Mouse (Mus musculus) intestine, postnatal 0 days (tissue): Measurements from ENCODE around the gene Dll4. TPM values are rescaled to one million over a fixed set of nuclear protein-coding genes. Genes with fewer than 3 reads are reported as not detected.

Experiments
- ATAC-seq: fragments of 200-750 bp; cut with Nextera tagmentation; 2 replicates; pipeline ENCODE4 v1.8.0; 2017; ENCODE audit warnings: mild to moderate bottlenecking, moderate TSS enrichment, moderate library complexity
- H3K27ac ChIP-seq: fragments of 300-500 bp; sonication (generic); 2 replicates; pipeline ENCODE4 v1.5.1; 2014; ENCODE audit warnings: mild to moderate bottlenecking, low read depth, low read length, moderate library complexity
- H3K27me3 ChIP-seq: fragments of 300-500 bp; sonication (generic); replicated peaks from 2 replicates; pipeline ENCODE4 v1.6.1; 2014; ENCODE audit warnings: low read length, mixed read lengths; ENCODE audit not compliant: control insufficient read depth, insufficient read depth
- H3K36me3 ChIP-seq: fragments of 300-500 bp; sonication (generic); 2 replicates; pipeline ENCODE4 v1.6.1; 2014; ENCODE audit warnings: mild to moderate bottlenecking, moderate library complexity; ENCODE audit not compliant: control insufficient read depth, insufficient read depth
- H3K4me1 ChIP-seq: fragments of 300-500 bp; sonication (generic); replicated peaks from 2 replicates; pipeline ENCODE4 v1.6.1; 2014; ENCODE audit warnings: antibody characterized with exemption, low read length, mixed read lengths; ENCODE audit not compliant: control insufficient read depth, insufficient read depth
- H3K4me2 ChIP-seq: fragments of 300-500 bp; sonication (generic); replicated peaks from 2 replicates; pipeline ENCODE4 v1.6.1; 2014; ENCODE audit warnings: low read depth, mild to moderate bottlenecking, moderate library complexity
- H3K4me3 ChIP-seq: fragments of 300-500 bp; sonication (generic); 2 replicates; pipeline ENCODE4 v1.5.1; 2014; ENCODE audit warnings: low read depth, low read length
- H3K9ac ChIP-seq: fragments of 300-500 bp; sonication (generic); 2 replicates; pipeline ENCODE4 v1.6.1; 2014; ENCODE audit warnings: mild to moderate bottlenecking, low read depth, low read length
- H3K9me3 ChIP-seq: fragments of 300-500 bp; sonication (generic); 2 replicates; pipeline ENCODE4 v1.6.1; 2016; ENCODE audit warnings: mixed run types; ENCODE audit not compliant: control insufficient read depth
- CTCF ChIP-seq: sonication (generic); IDR thresholded peaks from 2 replicates; pipeline ENCODE4 v1.5.1; 2016; ENCODE audit warnings: low read depth, mild to moderate bottlenecking, control low read depth, antibody characterized with exemption, moderate library complexity
- WGBS: fragments of 180-500 bp; shearing (Covaris S2); extraction: QIAGEN DNeasy Blood & Tissue Kit; methylation state at CpG from one replicate; pipeline ENCODE4 v1.1.7; 2014; 5-methylcytosine and 5-hydroxymethylcytosine counted together
- polyA plus RNA-seq: library from polyadenylated mRNA; unstranded; fragments of >200 nt; fragmentation: Nextera tagmentation; extraction: Ambion mirVana; gene quantifications from 2 replicates; pipeline ENCODE4 v1.2.1, GENCODE M21; 2015

Dll4 gene
- polyA plus RNA-seq, 1 experiment from 2014 or later: 3.7 TPM

DNA sequence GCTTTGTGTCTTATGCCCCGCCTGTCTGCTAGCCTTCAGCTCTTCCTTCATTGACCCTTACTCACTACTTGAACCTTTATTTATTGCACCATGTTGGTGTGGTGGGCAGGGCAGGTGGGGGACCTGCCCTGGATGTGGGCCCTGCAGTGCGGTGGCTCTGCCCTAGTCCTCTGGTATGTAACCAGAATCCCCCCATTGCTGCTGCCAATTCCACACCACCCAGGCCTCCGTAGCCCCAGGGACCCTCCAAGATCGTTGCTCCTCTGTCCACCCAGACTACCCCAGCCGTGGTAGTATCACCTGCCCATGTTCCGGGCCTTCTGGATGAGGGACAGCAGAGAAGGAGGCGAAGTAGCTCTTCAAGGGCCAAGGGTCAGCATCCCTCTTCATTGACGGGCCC lies 28.1 kb downstream of the Dll4 start:
- H3K27me3 ChIP-seq: no peaks in the 10 kb centered on the region
- H3K9me3 ChIP-seq: no peaks in the 10 kb centered on the region
- TF ChIP-seq CTCF: no peak
- ATAC-seq: no peak
- 87% methylated on average over 8 of the region's 8 CpGs for WGBS
- no peak overlapping the region for H3K4me3 ChIP-seq
- H3K36me3 ChIP-seq: no peaks in the 10 kb centered on the region
- no peak overlapping the region for H3K9ac ChIP-seq
- H3K4me1 ChIP-seq: no peaks in the 10 kb centered on the region
- H3K27ac ChIP-seq: no peak overlapping the region
- H3K4me2 ChIP-seq: no peak overlapping the region

DNA sequence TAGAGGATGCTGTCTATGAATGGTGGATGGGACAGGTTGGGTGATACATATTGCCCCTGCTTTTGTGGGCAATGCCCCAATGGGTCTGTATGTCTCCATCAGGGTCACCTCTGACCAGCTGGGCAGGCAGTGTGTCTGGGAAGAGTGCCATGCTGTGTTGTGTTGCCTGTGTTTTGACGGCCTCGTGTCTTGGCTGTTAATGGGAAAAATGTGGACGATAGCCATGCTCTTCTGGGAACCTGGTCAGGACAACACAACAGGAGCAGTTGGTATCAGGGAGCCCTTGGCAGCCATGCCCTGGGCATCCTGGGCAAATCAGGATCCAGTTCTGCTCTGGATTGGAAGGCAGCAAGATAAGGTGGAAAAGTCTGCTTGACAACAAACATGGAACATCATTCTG lies 29.5 kb downstream of the Dll4 start:
- no peak for ATAC-seq
- Histone ChIP-seq H3K4me3 (no peak overlapping the region), H3K27me3 (no peaks in the 10 kb centered on the region), H3K9ac (no peak overlapping the region), H3K4me2 (no peak overlapping the region), H3K27ac (no peak overlapping the region), H3K36me3 (no peaks in the 10 kb centered on the region), H3K9me3 (no peaks in the 10 kb centered on the region), H3K4me1 (no peaks in the 10 kb centered on the region)
- TF ChIP-seq CTCF: no peak
- WGBS: 90% methylated on average over 3 of the region's 3 CpGs

DNA sequence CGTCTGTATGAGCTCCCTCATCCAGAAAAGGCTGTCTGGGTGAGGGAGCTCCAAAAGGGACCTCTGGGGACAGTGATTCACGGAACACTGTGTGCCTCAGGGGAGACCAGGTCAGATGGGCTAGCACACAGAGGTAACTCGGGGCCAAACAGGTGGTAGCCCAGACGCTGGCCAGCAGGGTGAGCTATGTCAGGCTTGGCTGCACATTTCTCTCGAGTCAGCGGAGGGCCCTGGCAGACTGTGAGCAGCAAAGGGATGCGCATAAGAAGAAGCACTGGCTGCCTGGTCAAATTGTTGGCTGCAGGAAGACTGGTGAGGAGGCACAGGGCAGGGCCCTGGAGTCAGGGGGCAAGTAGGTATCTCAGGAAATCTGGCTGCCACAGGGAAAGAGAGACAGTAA lies 30.1 kb downstream of the Dll4 start:
- H3K9ac ChIP-seq: no peak overlapping the region
- H3K4me3 ChIP-seq: no peak overlapping the region
- no peaks in the 10 kb centered on the region for H3K27me3 ChIP-seq
- no peak overlapping the region for H3K27ac ChIP-seq
- no peaks in the 10 kb centered on the region for H3K9me3 ChIP-seq
- WGBS: 38% methylated on average over 7 of the region's 7 CpGs
- no peaks in the 10 kb centered on the region for H3K4me1 ChIP-seq
- ATAC-seq: no peak
- peak; percentile 43 for TF ChIP-seq CTCF
- no peaks in the 10 kb centered on the region for H3K36me3 ChIP-seq
- H3K4me2 ChIP-seq: no peak overlapping the region

DNA sequence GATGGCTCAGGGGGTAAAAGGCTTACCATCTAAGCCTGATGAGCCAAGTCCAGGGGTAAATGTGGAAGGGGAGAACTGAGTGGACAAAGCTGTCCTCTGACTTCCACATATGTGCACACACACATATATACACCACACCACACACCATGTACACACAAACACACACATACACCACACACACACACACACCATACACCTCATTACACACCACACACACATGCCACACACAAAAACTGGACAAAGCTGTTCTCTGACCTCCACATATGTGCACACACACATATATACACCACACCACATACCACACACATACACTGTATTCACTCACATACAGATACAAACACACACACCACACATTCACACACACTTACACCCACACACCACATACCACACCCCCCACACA lies 30.7 kb downstream of the Dll4 start:
- Histone ChIP-seq H3K36me3 (no peaks in the 10 kb centered on the region), H3K4me3 (no peak overlapping the region), H3K27me3 (no peaks in the 10 kb centered on the region), H3K4me2 (no peak overlapping the region), H3K27ac (no peak overlapping the region), H3K4me1 (no peaks in the 10 kb centered on the region), H3K9me3 (no peaks in the 10 kb centered on the region), H3K9ac (no peak overlapping the region)
- ATAC-seq: no peak
- no peak for TF ChIP-seq CTCF

DNA sequence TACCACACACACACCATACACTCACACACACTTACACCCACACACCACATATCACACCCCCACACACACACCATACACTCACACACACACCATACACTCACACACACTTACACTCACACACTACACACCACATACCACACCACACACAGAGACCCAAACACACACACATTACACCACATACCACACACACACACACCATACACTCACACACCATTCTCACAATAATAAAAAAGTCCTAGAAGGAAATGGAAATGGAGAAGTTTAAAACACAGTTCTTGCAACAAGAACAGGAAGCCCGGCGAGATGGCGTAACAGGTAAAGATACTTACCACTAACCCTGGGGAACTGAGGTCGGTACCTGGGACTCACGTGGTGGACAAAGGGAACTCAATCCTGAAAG lies 31.2 kb downstream of the Dll4 start:
- no peak overlapping the region for H3K4me2 ChIP-seq
- H3K27me3 ChIP-seq: no peaks in the 10 kb centered on the region
- no peak overlapping the region for H3K27ac ChIP-seq
- H3K9ac ChIP-seq: no peak overlapping the region
- H3K9me3 ChIP-seq: no peaks in the 10 kb centered on the region
- H3K36me3 ChIP-seq: no peaks in the 10 kb centered on the region
- no peak for TF ChIP-seq CTCF
- WGBS: 88% methylated on average over 5 of the region's 5 CpGs
- no peak for ATAC-seq
- no peaks in the 10 kb centered on the region for H3K4me1 ChIP-seq
- no peak overlapping the region for H3K4me3 ChIP-seq

DNA sequence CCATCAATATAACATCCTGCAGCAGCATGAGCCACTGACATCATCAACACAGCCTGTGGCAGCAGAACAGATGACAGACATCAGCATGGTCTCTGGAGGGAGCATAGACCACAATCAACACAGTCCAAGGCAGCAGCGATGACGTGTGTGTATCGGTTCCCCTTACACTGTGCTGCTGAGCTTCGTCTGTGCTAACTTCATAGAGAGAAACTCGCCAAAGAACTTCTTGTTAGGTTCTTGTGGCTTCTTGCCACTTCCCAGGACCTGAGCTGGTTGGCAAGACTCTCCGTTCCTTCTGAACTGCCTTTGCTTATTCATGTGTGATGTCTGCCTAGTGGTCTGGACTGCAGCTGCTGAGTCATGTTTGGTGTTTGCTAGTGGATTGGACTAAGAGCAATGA lies 32.7 kb downstream of the Dll4 start:
- H3K9ac ChIP-seq: no peak overlapping the region
- H3K4me1 ChIP-seq: no peaks in the 10 kb centered on the region
- H3K9me3 ChIP-seq: no peaks in the 10 kb centered on the region
- H3K4me2 ChIP-seq: no peak overlapping the region
- ATAC-seq: no peak
- H3K27me3 ChIP-seq: no peaks in the 10 kb centered on the region
- H3K36me3 ChIP-seq: no peaks in the 10 kb centered on the region
- no peak overlapping the region for H3K4me3 ChIP-seq
- no peak overlapping the region for H3K27ac ChIP-seq
- 90% methylated on average over 6 of the region's 6 CpGs for WGBS
- TF ChIP-seq CTCF: no peak

DNA sequence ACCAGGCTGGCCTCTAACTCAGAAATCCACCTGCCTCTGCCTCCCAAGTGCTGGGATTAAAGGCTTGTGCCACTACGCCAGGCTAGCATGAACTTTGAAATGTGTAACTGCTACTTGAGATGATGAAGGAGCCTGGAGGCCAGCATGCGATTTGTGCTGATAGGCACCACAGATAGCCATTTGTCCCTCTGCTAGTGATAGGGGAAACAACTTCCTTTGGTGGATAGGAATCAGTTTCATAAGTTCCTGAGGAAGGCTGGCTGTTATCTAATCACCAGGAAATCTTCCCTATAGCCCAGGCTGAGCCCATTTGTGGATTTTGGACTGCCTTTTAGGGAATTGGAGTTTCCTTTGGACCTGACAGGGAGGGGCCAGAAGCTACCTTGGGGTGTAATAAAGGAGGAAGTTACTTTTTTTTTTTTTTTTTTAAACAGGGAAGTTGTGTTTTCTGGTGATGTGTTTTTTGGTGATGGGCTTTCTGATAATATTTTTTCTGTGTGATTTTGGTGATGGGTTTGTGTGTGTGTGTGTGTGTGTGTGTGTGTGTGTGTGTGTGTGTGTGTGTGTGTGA lies 34.2 kb downstream of the Dll4 start:
- no peak overlapping the region for H3K9ac ChIP-seq
- H3K36me3 ChIP-seq: no peaks in the 10 kb centered on the region
- no peak overlapping the region for H3K27ac ChIP-seq
- no peak for TF ChIP-seq CTCF
- H3K9me3 ChIP-seq: no peaks in the 10 kb centered on the region
- ATAC-seq: no peak
- H3K4me2 ChIP-seq: no peak overlapping the region
- H3K4me1 ChIP-seq: no peaks in the 10 kb centered on the region
- H3K27me3 ChIP-seq: no peaks in the 10 kb centered on the region
- 28% methylated on average over 2 of the region's 2 CpGs for WGBS
- no peak overlapping the region for H3K4me3 ChIP-seq
